Mouse (Mus musculus): Measurements from ENCODE around the gene Plekhh2. TPM values are rescaled to one million over a fixed set of nuclear protein-coding genes. Genes with fewer than 3 reads are reported as not detected.
A peak's percentile ranks its signal among the peaks of the same experiment; 100 is the strongest.

Gene Plekhh2
- polyA plus RNA-seq, 1 experiment from 2014 or later, result 1.2 TPM

DNA sequence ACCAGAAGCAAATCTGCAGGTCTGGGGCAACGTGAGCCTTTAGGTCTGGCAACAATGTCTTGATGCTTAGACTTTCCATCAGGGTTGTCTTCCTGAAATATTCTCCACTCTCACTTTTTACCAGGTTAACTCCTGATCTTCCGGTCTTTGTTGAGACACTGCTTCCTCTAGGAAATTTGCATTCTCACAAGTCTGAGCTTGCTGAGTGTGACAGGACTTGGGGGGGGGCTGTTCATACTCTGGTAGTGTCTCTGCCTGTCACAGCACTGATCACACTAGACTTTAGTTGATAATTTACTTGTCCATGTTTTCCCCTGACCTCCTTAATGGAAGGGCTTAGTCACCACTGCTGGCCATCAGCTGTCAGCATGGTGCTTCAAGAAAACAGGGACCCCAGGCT is 24.3 kb upstream of the Plekhh2 start:
- H3K9ac ChIP-seq (ENCODE audit: low read depth, low read length), result no peak overlapping the region
- H3K4me3 ChIP-seq (ENCODE audit: low read length), result no peak overlapping the region
- H3K36me3 ChIP-seq (ENCODE audit: control insufficient read depth, insufficient read depth, low read length), result no peaks in the 10 kb centered on the region
- no peak for ATAC-seq
- 87% methylated on average over 2 of the region's 2 CpGs for WGBS
- H3K27ac ChIP-seq (ENCODE audit: low read depth, low read length), result no peak overlapping the region
- H3K27me3 ChIP-seq (replicated peaks; ENCODE audit: control insufficient read depth, insufficient read depth, low read length), result no peaks in the 10 kb centered on the region
- no peak overlapping the region for H3K4me2 ChIP-seq (ENCODE audit: low read length)
- no peaks in the 10 kb centered on the region for H3K4me1 ChIP-seq (ENCODE audit: control insufficient read depth, insufficient read depth, low read depth, low read length)
- H3K9me3 ChIP-seq (ENCODE audit: control insufficient read depth, low read length), result 0 out of 2 replicates have a peak, but pooled peaks cover 2% of the 10 kb centered on the region

- Histone ChIP-seq H3K36me3 (ENCODE audit: control insufficient read depth, insufficient read depth, low read length) (no peaks in the 10 kb centered on the region), H3K4me3 (ENCODE audit: low read length) (no peak overlapping the region), H3K9me3 (ENCODE audit: control insufficient read depth, low read length) (0 out of 2 replicates have a peak, but pooled peaks cover 2% of the 10 kb centered on the region), H3K27ac (ENCODE audit: low read depth, low read length) (no peak overlapping the region), H3K4me2 (ENCODE audit: low read length) (no peak overlapping the region), H3K27me3 (replicated peaks; ENCODE audit: control insufficient read depth, insufficient read depth, low read length) (no peaks in the 10 kb centered on the region), H3K9ac (ENCODE audit: low read depth, low read length) (no peak overlapping the region), H3K4me1 (ENCODE audit: control insufficient read depth, insufficient read depth, low read depth, low read length) (no peaks in the 10 kb centered on the region)
- ATAC-seq, result peak; percentile 56; the same call in 1 of the 2 replicates
- WGBS, result 27% methylated on average over 5 of the region's 5 CpGs
Observed at GRCm38 (mm10) chr17:84492255-84492880, 19.3 kb upstream of the Plekhh2 start.

DNA sequence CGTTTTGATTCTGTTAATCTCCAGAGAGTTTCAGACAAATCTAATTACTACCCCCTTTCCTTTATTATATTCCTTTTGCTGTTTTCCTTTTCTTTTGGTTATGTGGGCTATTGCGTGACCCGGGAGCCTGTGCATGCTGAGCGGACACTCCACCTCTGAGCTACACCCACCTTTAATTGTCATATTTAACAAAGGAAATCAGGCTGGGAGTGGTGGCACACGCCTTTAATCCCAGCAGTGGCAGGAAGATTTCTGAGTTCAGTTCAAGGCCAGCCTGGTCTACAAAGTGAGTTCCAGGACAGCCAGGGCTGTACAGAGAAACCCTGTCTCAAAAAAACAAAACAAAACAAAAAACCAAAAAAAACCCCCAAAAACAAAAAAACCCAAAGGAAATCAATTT is 14.7 kb upstream of the Plekhh2 start:
- Histone ChIP-seq H3K27ac (ENCODE audit: low read depth, low read length) (no peak overlapping the region), H3K36me3 (ENCODE audit: control insufficient read depth, insufficient read depth, low read length) (no peaks in the 10 kb centered on the region), H3K4me2 (ENCODE audit: low read length) (no peak overlapping the region), H3K4me1 (ENCODE audit: control insufficient read depth, insufficient read depth, low read depth, low read length) (no peaks in the 10 kb centered on the region), H3K4me3 (ENCODE audit: low read length) (no peak overlapping the region), H3K9ac (ENCODE audit: low read depth, low read length) (no peak overlapping the region), H3K9me3 (ENCODE audit: control insufficient read depth, low read length) (no peaks in the 10 kb centered on the region), H3K27me3 (replicated peaks; ENCODE audit: control insufficient read depth, insufficient read depth, low read length) (no peaks in the 10 kb centered on the region)
- WGBS, result 83% methylated on average over 5 of the region's 5 CpGs
- ATAC-seq, result no peak

GRCm38 (mm10) chr17:84497559-84497958 is 14.1 kb upstream of the Plekhh2 start:
- no peak overlapping the region for H3K27ac ChIP-seq (ENCODE audit: low read depth, low read length)
- H3K9me3 ChIP-seq (ENCODE audit: control insufficient read depth, low read length), result no peaks in the 10 kb centered on the region
- no peak overlapping the region for H3K4me3 ChIP-seq (ENCODE audit: low read length)
- H3K4me2 ChIP-seq (ENCODE audit: low read length), result no peak overlapping the region
- no peak for ATAC-seq
- 55% methylated on average over 2 of the region's 2 CpGs for WGBS
- H3K4me1 ChIP-seq (ENCODE audit: control insufficient read depth, insufficient read depth, low read depth, low read length), result no peaks in the 10 kb centered on the region
- H3K27me3 ChIP-seq (replicated peaks; ENCODE audit: control insufficient read depth, insufficient read depth, low read length), result no peaks in the 10 kb centered on the region
- H3K9ac ChIP-seq (ENCODE audit: low read depth, low read length), result no peak overlapping the region
- H3K36me3 ChIP-seq (ENCODE audit: control insufficient read depth, insufficient read depth, low read length), result no peaks in the 10 kb centered on the region

- ATAC-seq, result no peak
- 54% methylated on average over 3 of the region's 3 CpGs for WGBS
- H3K4me3 ChIP-seq (ENCODE audit: low read length), result no peak overlapping the region
- H3K27ac ChIP-seq (ENCODE audit: low read depth, low read length), result no peak overlapping the region
- no peak overlapping the region for H3K9ac ChIP-seq (ENCODE audit: low read depth, low read length)
- H3K36me3 ChIP-seq (ENCODE audit: control insufficient read depth, insufficient read depth, low read length), result no peaks in the 10 kb centered on the region
- H3K9me3 ChIP-seq (ENCODE audit: control insufficient read depth, low read length), result no peaks in the 10 kb centered on the region
- H3K4me1 ChIP-seq (ENCODE audit: control insufficient read depth, insufficient read depth, low read depth, low read length), result no peaks in the 10 kb centered on the region
- H3K4me2 ChIP-seq (ENCODE audit: low read length), result no peak overlapping the region
- H3K27me3 ChIP-seq (replicated peaks; ENCODE audit: control insufficient read depth, insufficient read depth, low read length), result no peaks in the 10 kb centered on the region
Observed at GRCm38 (mm10) chr17:84497972-84498604, 13.6 kb upstream of the Plekhh2 start.

- Histone ChIP-seq H3K9ac (ENCODE audit: low read depth, low read length) (no peak overlapping the region), H3K4me2 (ENCODE audit: low read length) (no peak overlapping the region), H3K4me3 (ENCODE audit: low read length) (no peak overlapping the region), H3K27me3 (replicated peaks; ENCODE audit: control insufficient read depth, insufficient read depth, low read length) (no peaks in the 10 kb centered on the region), H3K36me3 (ENCODE audit: control insufficient read depth, insufficient read depth, low read length) (no peaks in the 10 kb centered on the region), H3K4me1 (ENCODE audit: control insufficient read depth, insufficient read depth, low read depth, low read length) (no peaks in the 10 kb centered on the region), H3K9me3 (ENCODE audit: control insufficient read depth, low read length) (no peaks in the 10 kb centered on the region), H3K27ac (ENCODE audit: low read depth, low read length) (no peak overlapping the region)
- peak; percentile 64; the same call in 1 of the 2 replicates for ATAC-seq
- 22% methylated on average over 5 of the region's 5 CpGs for WGBS
Observed at GRCm38 (mm10) chr17:84498639-84499038, 13.1 kb upstream of the Plekhh2 start.

DNA sequence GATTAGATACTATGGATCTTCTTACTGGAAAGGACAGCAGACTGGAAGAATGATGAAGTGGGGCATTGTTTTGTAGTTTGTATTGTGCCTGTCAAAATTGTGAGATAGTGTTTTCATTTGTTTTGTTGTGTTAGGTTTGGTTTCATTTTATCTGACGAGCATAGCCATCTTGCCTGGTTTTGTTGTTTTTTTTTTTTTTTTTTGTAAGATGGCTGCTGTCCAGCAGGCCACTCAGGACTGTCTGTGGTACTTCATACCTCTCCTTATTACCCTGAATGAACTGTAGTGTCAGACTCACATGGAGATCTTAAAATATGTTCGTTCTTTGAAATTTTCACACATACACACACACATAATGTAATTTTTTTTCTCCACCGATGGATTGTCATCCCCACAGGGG is 9.4 kb upstream of the Plekhh2 start:
- Histone ChIP-seq H3K9ac (ENCODE audit: low read depth, low read length) (no peak overlapping the region), H3K9me3 (ENCODE audit: control insufficient read depth, low read length) (no peaks in the 10 kb centered on the region), H3K4me3 (ENCODE audit: low read length) (no peak overlapping the region), H3K4me1 (ENCODE audit: control insufficient read depth, insufficient read depth, low read depth, low read length) (no peaks in the 10 kb centered on the region), H3K27me3 (replicated peaks; ENCODE audit: control insufficient read depth, insufficient read depth, low read length) (no peaks in the 10 kb centered on the region), H3K4me2 (ENCODE audit: low read length) (no peak overlapping the region), H3K36me3 (ENCODE audit: control insufficient read depth, insufficient read depth, low read length) (no peaks in the 10 kb centered on the region), H3K27ac (ENCODE audit: low read depth, low read length) (no peak overlapping the region)
- ATAC-seq, result no peak
- 84% methylated on average over 3 of the region's 3 CpGs for WGBS

DNA sequence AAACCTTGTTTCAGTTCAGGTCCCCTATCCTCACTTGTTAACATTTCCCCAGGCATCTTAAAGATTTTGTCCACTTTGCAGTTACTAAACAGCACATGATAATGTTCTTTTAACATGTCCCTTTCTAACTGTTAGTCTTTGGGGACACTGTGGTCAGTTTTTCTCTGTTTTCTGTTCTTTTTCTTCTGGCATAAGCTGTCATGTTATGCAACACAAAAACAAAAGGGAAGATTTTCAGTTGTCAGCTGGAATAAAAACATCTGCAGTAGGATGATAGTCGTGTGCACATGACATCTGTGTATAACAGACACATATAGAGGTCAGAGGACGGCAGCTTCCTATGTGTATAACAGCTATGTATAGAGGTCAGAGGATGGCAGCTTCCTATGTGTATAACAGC is 5.8 kb upstream of the Plekhh2 start:
- no peak overlapping the region for H3K9ac ChIP-seq (ENCODE audit: low read depth, low read length)
- H3K4me2 ChIP-seq (ENCODE audit: low read length), result no peak overlapping the region
- H3K27me3 ChIP-seq (replicated peaks; ENCODE audit: control insufficient read depth, insufficient read depth, low read length), result no peaks in the 10 kb centered on the region
- H3K9me3 ChIP-seq (ENCODE audit: control insufficient read depth, low read length), result no peaks in the 10 kb centered on the region
- no peak overlapping the region for H3K27ac ChIP-seq (ENCODE audit: low read depth, low read length)
- no peak overlapping the region for H3K4me3 ChIP-seq (ENCODE audit: low read length)
- ATAC-seq, result no peak
- peaks cover 6% of the 10 kb centered on the region for H3K4me1 ChIP-seq (ENCODE audit: control insufficient read depth, insufficient read depth, low read depth, low read length)
- no peaks in the 10 kb centered on the region for H3K36me3 ChIP-seq (ENCODE audit: control insufficient read depth, insufficient read depth, low read length)
- 70% methylated on average over 2 of the region's 2 CpGs for WGBS

- no peaks in the 10 kb centered on the region for H3K36me3 ChIP-seq (ENCODE audit: control insufficient read depth, insufficient read depth, low read length)
- 18% methylated on average over 3 of the region's 3 CpGs for WGBS
- H3K4me1 ChIP-seq (ENCODE audit: control insufficient read depth, insufficient read depth, low read depth, low read length), result peaks cover 16% of the 10 kb centered on the region
- no peaks in the 10 kb centered on the region for H3K27me3 ChIP-seq (replicated peaks; ENCODE audit: control insufficient read depth, insufficient read depth, low read length)
- no peak overlapping the region for H3K4me3 ChIP-seq (ENCODE audit: low read length)
- H3K9me3 ChIP-seq (ENCODE audit: control insufficient read depth, low read length), result no peaks in the 10 kb centered on the region
- no peak overlapping the region for H3K4me2 ChIP-seq (ENCODE audit: low read length)
- no peak for ATAC-seq
- no peak overlapping the region for H3K9ac ChIP-seq (ENCODE audit: low read depth, low read length)
- no peak overlapping the region for H3K27ac ChIP-seq (ENCODE audit: low read depth, low read length)
Observed at GRCm38 (mm10) chr17:84508736-84509135, 3.0 kb upstream of the Plekhh2 start.

Data from hindbrain, embryonic 16.5 days (tissue).